Mouse (Mus musculus): ENCODE data around the gene Tagln2. TPM values are rescaled to one million over a fixed set of nuclear protein-coding genes. Genes with fewer than 3 reads are reported as not detected.

Tagln2 gene
- total RNA-seq, 2 experiments from 2014 or later, result 143 to 153 TPM

DNA sequence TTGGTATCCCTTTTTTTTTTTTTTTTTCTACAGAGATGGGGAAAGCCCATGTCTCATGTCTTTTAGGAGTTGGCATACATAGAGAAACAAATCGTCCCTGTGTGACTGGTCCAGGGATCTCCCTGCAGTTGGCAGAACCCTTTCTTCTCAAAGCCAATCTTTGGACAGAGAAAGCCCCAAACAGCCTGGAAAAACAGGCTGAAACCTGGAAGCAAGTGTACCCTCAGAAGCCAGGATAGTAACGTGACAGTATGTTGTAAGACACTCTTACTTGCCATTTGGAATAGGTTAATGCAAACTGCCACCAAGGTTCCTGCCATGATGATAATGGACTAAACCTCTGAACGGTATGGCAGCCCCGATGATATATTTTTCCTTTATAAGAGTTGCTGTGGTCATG lies 19.5 kb upstream of the Tagln2 start:
- no peak for DNase-seq (ENCODE audit: low spot score in 2 of 2)

DNA sequence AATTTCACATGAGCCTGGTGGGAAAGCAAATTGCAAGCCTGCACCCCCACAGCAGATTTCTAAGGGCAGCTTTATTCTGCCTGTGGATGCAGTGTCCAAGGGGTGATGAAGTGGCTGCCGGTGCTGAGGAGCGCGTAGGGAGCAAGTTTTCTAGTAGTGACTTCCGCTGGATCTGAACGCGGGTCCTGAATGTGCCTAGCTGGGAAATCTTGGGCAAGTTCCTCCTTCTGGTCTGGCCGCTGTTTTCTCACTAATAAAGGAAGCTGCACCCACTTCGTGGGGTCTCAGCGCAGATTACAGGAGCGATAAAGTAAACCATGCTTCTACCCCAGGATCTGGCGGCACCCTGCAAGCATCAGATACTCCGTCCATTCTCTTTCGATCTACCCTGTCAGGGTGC lies 18.7 kb upstream of the Tagln2 start:
- no peak for DNase-seq (ENCODE audit: low spot score in 2 of 2)

DNA sequence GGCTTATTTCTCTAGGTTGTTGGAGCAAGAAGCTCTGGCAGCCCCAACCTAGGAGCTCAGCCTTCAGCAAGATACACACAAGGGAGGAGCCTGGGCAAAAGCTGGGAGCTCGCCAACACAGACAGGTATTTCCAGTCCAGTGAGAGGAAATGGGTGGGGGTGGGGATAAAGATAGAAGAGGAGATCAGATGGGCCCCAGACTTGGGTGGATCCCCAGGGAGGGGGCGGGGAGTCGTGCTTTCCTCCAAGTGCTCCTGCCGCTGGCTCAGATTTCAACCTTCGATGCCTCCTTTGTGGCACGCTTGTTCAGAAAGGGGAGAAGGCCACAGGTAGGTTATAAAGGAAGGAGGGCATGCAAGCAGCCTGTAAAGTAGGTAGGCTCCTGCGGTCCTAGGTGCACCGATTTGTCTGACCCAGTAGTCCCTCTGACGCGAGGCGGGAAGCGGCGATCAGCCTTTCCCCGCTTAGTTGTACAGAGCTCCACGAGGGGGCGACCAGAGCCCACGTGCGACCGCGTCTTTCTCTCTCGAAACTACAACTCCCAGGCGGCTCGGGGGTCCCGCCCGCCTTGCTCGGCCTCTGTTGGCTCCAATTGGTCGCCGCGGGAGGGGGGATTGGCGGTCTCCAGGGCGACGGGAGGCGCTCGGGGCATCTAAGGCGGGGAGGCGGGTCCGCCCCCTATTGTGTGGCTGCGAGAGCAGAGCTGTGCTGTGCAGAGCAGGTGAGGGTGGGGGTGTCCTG lies 18.1 kb upstream of the Tagln2 start, which contains the start of gene Igsf9:
Igsf9 (plus strand) TSS at position 249 of the 741 bp plus-strand sequence.
- DNase-seq (ENCODE audit: low spot score in 2 of 2), result peak; percentile 55 to 69

DNA sequence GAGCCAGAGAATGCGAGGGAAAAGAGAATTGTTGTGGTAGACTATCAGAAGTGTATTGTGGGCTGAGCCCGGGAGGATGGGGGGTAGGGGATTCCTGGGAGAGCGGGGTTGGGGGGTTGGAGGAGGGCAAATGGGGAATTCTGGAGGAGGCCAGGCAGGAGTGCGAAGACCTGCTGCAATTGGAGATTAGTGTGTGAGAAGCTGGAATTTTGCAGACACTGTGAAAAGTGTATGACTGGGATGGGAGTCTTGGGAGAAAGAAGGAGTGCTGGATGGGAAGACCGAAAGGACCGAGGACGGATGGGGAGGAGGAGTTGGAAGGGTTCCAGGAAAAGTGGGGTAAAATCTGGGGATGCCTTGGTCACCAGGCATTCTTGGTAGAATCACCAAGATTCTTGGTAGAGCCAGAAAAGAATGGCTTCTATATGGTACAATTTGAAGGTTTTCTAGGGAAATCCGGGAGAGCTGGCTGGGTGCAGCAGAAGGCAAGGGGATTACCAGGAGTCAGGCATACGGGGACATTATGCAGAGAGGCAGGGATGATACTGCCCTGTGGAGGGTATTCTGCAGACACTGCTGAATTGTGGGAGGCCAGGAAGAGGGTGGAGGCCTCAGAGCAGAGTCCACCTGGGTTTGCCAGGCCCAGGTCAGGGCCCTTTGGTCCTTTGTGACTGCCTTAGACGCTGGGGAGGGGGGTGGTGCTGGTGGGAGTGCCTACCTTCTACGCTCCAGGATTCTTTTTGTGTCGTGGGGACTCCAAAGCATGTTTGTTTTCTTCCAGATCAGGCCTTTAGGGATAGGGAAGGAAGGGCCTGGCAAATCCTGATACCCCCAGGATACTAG lies 17.1 kb upstream of the Tagln2 start:
- DNase-seq (ENCODE audit: low spot score in 2 of 2), result no peak

DNA sequence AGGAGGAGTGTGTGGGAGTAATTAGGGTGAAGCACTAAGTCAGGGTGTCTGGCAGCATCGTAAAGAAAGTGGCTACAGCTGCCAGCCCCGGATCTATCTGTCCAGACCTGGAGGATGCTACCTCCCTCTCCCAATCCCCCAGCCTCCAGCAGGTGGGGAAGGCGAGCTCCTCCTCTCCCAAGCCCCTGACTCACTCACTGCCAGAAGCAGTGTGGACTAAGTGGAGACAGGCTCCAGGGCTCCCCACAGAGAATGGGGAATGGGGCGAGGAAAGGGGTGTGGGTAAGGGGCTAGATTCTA lies 16.5 kb upstream of the Tagln2 start:
- DNase-seq (ENCODE audit: low spot score in 2 of 2), result no peak

DNA sequence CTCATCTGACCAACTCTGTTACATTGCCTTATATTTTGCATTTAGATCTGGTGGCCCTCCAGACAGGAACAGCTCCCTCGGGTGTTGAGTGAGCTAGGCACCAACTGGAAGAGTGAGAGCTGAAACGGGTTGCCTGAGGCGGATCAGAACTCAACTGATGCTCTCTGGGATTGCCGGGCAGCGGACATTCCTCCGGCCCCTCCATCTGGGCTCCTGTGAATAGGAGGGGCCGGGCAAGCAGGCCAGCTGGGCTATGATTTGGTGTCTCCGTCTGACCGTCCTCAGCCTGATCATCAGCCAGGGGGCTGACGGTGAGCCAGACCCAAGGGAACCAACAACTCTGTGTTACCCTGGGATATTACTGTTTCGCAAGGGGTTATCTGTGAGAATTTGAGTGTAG lies 15.6 kb upstream of the Tagln2 start:
- DNase-seq (ENCODE audit: low spot score in 2 of 2), result no peak

DNA sequence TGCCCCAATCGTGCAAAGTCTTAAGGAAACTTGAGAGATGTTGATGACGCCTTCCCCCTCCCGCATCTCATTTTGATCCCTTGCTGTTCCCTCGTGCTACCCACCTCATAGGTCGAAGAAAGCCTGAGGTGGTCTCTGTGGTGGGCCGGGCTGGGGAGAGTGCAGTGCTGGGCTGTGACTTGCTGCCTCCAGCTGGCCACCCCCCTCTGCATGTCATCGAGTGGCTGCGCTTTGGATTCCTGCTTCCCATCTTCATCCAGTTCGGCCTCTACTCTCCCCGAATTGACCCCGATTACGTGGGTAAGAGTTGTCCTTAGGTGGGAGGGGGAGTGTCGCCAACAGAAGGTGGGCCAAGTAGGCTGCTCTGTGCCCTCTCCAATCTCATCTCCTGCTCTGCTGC lies 15.2 kb upstream of the Tagln2 start:
- DNase-seq (ENCODE audit: low spot score in 2 of 2), result no peak

DNA sequence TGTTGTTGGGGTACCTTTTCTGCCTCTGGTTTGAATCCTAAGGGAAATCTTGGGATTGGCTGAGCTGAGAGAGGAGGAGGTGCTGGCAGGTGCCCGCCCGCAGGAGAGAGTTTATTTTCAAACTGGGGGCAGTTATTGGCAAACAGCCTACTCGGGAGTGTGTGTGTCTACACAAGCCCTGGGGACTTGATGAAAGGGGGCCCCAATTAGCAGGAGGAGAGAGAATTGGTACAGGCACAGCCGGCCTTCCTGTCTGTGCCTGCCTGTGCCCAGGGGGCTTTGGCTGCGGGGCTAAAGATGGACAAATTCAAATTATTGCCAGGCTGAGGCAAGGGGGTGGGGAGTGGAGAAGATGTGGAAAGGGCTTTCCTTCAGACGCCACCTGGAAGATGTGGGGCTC lies 14.0 kb upstream of the Tagln2 start:
- no peak for DNase-seq (ENCODE audit: low spot score in 2 of 2)

DNA sequence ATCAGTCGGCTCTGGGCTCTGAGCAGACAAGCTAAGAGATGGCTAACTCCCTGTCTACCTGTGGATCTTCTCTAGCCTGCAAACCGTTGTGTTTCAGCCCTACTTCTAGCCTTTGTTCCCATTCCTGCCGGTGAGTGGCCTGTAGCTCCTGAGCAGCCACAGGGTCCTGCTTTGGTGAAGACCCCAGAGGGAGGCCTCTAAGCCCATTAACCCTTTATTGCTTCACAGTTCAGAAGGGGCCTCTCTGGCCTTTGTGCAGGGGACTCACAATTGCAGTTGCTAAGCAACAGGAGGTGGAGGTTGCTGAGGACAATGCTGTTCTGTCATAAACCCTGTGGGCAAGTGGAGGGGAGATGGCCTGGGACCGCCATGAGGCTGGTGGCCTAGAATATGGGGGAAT lies 13.6 kb upstream of the Tagln2 start:
- no peak for DNase-seq (ENCODE audit: low spot score in 2 of 2)

DNA sequence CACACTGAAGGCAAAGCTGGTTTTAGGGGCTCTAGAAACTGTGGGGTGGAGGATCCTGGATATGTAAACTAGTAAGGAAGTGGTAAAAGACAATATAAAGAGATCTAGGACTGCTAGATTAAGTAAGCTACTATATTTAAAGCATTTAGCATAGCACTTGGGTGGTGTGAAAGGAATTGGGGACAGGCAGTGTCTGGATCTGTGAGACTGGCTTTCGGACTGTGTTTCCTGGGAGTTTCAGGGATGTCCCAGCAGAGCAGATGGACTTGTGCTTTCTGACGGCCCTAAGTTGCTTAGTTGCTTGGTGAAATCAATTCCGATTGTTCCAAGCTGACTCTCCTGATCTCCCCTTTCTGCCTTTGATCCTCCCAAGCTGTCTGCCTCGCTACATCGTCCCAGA lies 13.2 kb upstream of the Tagln2 start:
- no peak for DNase-seq (ENCODE audit: low spot score in 2 of 2)

DNA sequence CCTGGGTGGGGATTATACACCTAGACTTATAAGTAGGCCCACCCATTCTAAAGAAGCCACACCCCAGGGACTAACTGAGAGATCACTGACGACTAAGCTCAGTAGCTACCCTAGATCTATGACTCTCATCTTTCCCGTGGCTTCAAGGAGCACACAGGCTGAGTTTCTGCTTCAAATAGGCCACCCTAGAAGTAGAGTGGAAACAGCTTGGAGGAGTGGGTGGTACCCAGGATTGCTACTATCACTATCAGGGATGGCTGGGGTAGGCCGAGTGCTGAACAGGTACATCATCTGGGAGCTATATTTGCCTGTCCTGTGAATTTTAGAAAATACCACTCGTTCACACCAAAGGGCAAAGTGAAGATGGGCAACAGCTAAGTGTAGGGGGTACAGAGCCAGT lies 12.0 kb upstream of the Tagln2 start:
- DNase-seq (ENCODE audit: low spot score in 2 of 2), result no peak

DNA sequence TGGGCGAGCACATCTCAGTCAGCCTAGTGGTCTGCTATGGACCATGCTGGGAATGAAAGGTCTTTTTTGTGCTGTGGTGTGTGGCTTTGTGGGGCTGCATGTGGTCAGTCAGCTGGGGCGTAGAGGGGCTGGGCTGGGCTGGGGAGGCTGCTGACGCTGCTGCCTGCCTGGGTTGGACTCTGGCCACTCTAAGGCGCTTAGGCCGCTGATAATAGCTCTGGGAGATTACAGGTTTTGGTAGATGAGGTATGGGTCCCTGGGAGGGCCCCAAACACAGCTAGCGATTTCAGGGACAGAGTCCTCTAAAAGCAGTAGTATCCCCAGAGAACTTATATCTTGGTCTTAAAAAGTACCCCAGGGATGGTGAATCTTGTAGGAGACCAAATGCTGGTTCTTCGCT lies 11.0 kb upstream of the Tagln2 start:
- DNase-seq (ENCODE audit: low spot score in 2 of 2), result no peak

DNA sequence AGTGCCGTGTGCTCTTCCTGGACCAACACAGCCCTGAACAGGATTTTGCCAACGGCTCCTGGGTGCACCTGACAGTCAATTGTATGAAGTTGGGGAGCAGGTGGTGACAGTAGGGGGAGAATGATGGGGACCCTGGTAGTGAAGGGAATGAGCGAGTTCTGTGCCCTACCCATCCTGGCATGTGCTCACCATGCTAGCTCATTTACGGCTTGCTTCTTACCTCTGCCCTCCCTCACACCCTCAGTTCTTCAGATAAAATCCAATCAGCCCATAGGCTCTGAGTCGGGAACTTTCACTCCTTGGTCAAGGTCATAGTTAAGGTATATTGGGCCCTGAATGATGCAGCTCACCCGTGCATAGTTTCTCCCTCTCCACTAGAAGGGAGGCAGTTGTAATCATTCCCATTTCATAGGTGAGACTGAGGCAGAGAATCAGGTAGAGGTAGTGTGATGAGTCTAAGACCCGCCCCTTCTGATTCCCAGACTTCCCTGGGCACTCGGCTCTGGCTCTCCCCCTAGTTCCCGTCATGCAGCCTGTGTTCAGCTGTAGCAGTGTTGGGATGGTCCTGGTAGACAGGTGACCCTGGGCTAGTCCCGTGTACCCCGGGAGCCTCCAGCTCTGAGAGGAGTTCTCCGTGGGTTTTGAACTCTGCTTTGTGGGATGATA lies 10.1 kb upstream of the Tagln2 start:
- no peak for DNase-seq (ENCODE audit: low spot score in 2 of 2)

DNA sequence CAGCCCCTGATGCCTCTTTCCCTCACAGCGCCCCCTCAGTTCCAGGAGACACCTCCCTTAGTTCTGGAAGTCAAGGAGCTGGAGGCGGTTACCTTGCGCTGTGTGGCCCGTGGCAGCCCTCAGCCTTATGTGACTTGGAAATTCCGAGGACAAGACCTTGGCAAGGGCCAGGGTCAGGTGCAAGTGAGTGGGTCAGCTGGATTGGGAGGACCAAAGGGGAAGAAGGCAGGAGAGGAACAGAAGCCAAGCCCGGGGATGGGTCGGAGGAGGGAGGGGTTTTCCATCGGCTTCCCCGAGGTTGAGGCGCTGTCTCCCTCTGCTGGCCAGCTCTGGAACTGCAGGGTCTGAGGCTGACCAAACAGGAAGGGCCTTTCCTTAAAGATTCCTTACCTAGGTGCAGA lies 9.6 kb upstream of the Tagln2 start:
- peak; percentile 81 to 84 for DNase-seq (ENCODE audit: low spot score in 2 of 2)

DNA sequence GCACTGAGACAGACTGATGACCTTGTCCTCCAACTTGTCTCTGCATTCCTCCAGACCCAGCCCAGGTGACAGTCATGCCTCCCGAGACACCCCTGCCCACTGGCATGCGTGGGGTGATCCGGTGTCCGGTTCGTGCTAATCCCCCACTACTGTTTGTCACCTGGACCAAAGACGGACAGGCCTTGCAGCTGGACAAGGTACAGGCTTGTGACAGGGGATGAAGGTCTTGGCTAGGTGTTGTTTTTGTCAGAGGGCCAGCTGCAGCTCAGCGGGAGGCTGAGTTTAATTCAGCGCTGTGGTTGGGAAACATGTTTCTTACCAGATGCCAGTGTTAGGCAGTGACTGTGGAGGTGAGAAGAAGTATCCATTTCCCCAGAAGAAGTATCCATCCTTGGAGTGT lies 7.8 kb upstream of the Tagln2 start:
- DNase-seq (ENCODE audit: low spot score in 2 of 2), result no peak

DNA sequence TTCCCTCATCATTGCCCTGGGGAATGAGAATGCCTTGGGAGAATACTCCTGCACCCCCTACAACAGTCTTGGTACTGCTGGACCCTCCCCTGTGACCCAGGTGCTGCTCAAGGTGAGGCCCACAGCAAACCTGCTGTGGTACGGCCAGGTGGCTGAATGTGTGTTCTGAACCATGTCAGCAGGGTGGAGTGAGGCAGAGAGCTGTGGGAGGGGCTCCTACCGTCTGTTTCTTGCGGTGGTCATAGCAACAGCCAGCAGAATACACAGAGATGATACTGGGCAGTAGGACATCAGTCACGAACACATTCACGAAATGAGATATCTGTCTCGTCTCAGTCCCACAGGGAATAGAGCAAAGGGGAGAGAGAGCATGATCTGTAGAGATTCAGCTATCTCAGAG lies 6.3 kb upstream of the Tagln2 start:
- no peak for DNase-seq (ENCODE audit: low spot score in 2 of 2)

DNA sequence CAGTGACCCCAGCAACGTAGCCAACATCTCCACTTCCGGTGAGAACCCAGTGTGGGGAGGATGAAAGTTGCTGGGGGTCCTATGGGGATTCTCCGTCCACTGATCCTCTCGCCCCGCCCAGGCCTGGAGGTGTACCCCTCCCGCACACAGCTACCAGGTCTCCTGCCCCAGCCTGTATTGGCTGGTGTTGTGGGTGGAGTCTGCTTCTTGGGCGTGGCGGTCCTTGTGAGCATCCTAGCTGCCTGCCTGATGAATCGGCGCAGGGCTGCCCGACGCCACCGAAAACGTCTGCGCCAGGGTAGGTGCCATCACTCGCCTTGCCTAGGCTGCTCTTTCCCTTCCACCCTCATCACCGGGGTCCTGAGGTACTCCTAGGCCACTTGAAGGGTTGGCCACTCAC lies 3.8 kb upstream of the Tagln2 start:
- no peak for DNase-seq (ENCODE audit: low spot score in 2 of 2)

DNA sequence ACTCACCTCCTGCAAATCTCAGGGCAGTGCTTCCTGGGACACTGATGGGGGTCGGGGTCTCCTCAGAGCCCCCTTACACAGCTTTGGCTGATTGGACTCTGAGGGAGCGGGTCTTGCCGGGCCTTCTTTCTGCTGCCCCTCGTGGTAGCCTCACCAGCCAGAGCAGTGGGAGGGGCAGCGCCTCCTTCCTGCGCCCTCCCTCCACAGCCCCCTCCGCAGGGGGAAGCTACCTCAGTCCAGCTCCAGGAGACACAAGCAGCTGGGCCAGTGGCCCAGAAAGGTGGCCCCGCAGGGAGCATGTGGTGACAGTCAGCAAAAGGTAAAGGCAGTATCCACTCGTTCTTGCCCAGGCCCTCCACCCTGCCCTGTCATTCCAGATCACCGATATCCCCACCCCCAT lies 2.4 kb upstream of the Tagln2 start:
- no peak for DNase-seq (ENCODE audit: low spot score in 2 of 2)

DNA sequence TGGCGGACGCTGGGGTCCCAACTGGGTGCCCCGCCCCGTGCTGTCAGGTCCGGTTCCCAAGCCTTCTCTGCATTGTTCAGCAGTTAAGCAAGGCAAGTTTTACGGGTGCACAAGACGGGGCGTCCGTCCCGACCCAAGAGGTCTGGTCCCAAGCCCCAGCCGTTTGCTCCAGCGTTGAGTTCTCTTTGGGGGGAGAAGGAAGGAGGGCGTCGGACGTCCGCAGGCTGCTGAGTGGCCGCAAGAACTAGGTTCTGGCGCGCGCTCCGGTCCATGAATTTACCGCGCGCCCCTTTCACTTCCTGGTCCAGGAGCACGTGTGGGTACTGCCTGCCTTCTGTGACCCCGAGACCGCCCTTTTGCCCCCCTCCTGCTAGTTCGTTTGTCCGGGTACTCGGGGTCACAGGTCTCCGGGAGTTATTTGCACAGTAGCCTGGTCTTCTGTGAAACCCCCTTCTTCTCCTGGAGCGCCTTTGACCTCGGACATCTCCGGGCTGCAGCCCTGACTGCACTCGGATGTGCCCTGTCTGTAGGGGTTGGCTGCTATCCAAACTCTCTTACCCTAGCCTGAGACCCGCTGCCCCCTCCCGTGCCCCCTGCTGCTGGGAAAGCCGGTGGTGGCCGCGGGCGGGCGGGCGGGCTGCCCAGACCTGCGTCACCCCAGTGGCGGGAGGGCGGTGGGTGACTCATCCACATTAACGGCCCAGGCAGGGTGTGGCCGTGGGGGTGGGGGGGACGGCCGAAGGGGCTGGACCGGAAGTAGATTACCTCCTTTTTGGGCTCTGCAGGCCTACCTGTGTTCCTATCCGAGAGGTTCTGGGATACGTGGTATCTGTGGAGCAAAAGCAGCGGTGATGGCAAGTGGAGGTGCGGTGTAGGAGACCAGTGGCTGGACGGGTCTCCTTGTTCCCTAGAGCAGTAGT lies 864 bp downstream of the Tagln2 start:
- peak; percentile 44 to 50 for DNase-seq (ENCODE audit: low spot score in 2 of 2)

DNA sequence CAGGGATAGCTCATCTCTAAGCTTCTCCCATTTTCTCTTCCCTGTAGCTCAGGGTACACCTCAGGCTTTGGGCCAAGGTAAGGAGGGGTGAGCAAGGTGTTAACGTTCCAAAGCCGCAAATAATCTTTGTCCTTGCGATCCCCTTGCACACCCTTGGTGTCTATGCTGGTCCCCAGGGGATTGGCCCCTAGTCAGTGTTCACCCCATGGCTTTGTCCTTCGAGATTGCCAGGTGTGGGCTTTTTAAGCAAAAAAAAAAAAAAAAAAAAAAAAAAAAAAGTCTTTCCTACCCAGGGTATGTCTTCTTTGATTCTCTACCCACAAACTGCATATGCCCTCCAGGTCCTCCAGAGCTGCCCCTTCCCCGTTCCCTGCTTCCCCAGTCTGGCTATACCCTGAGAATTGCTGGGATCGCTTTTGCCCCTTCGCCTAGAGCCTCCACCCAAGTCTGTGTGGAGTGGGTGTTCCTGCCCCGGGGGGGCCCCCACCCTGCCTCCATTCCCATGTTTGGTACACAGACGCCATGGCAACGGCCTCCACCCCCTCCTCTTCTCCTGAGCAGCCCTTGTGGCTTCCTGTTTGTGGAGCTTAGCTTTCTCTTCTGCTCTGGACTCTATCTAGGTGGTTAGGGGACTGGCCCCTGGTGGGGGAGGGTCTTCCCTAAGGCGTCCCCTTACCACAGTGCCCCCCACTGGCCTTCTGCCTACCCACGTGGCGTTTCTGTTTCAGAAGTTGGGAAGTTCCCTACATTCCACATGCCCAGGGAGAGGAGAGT lies 1.7 kb downstream of the Tagln2 start:
- DNase-seq (ENCODE audit: low spot score in 2 of 2), result peak in 1 of 2 experiments; percentile 41

Measured in adrenal gland, postnatal 4 days (tissue).